Mouse (Mus musculus): ENCODE data around the gene Slc25a22.
A peak's percentile ranks its signal among the peaks of the same experiment; 100 is the strongest.
"Not testable (repeated sequence)": the region's sequence is repeated elsewhere in the genome, so short reads cannot be mapped to it uniquely, and the experiment has no call there.

The Slc25a22 gene

DNA sequence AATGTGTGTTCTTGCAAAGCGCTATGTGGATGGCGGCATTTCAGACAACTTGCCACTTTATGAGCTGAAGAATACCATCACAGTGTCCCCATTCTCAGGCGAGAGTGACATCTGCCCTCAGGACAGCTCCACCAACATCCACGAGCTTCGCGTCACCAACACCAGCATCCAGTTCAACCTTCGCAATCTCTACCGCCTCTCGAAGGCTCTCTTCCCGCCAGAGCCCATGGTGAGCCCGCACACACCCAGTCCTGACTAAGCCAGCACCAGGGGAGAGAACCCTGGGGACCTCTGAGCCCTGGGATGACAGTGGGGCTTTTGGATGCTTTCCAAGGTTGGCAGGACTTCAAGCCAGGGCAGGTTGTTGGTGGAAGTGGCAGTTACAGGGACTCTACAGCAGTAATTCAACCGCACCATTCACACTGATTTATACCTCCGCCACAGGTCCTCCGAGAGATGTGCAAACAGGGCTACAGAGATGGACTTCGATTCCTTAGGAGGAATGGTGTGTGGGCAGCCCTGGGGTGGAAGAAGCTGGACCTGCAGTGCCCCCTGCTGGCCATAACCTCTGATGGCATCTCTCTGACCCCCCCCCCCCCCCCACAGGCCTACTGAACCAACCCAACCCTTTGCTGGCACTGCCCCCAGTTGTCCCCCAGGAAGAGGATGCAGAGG, 20.4 kb upstream of the Slc25a22 start:
- DNase-seq (ENCODE audit: low read depth, low spot score): no peak

DNA sequence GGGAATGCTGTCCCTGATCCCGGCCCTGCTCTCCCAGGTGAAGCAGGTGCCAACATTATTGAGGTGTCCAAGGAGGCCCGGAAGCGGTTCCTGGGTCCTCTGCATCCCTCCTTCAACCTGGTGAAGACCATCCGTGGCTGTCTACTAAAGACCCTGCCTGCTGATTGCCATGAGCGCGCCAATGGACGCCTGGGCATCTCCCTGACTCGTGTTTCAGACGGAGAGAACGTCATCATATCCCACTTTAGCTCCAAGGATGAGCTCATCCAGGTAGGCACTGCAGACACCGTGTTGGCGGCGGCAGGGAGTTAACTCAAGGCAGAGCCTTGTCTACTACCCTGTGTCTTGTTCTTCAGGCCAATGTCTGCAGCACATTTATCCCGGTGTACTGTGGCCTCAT, 19.5 kb upstream of the Slc25a22 start:
- DNase-seq (ENCODE audit: low read depth, low spot score): no peak

DNA sequence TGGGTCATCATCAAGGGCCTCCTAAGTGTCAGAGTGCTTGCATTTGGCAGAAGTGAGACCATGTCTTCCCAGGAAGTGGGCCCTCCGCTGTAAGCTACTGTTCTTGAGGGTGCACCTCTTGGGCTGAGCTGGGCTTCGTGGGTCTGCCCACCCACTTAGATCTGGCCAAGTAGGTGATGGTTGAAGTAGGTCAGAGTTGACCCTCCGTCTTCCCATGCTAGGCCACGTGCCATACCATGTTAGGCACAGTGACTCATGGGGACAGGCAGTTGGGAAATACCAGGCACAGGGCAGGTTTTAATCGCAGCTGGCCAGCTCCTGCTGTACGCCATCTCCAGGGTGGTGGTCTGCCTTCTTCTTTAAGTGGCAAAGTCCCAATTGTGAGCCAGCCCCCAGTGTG, 19.0 kb upstream of the Slc25a22 start:
- DNase-seq (ENCODE audit: low read depth, low spot score): no peak

DNA sequence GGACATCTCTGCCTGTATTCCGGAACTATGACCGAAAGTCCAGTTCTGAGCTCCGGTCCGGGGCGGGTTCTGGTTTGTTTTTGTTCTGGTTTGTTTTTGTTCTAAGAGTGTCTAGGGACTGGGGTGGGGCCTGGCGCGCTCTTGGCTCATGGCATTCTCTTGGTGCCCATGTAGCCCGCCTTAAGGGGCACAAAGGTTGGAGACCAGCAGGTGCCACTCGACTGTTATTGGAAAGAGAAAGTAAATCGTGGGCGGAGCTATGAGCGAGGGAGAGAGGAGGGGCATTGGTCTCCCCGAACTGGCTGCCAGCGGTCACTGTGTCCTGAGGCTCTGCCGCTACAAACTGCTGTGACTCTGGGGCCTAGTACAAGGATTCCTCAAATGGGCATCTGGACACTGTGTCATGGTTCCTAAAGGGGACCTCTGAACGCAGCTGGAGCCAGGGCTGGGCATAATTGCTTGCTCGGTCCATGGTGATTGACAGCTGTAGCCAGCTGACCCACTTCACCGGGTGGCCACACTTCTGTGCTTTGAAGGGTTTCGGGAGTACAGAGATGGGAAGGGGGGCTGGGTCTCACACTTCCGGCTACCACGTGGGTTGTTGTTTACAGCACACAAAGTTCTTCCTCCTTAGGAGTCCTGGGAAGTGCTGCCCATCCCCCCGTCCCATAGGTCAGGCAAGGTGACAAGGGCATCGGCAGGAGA, 18.1 kb upstream of the Slc25a22 start:
- peak; percentile 71 for DNase-seq (ENCODE audit: low read depth, low spot score)

DNA sequence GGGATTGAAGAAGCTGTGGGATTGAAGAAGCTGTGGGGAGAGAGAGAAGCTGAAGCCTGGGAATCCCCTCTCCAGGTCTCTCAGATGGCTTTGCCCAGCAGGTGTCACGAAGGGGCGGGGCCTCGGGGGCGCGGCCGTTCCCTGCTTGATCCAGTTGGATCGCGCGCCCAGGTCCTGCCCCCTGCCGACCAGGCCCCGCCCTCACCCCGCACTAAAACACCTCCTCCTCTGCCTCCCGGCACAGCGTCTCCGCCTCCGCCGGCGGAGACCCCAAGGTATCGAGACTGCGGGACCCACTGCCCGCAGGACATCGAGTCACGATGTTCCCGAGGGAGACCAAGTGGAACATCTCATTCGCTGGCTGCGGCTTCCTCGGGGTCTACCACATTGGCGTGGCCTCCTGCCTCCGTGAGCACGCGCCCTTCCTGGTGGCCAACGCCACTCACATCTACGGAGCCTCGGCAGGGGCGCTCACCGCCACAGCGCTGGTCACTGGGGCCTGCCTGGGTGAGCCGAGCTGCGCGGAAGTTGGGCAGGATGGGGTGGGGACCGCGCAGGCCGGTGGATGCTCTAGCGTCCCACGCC, 17.4 kb upstream of the Slc25a22 start, which contains the start of gene Pnpla2:
TSS of gene Pnpla2 (plus strand) at position 232 of the 585 bp plus-strand sequence.
- DNase-seq (ENCODE audit: low read depth, low spot score): peak; percentile 96

DNA sequence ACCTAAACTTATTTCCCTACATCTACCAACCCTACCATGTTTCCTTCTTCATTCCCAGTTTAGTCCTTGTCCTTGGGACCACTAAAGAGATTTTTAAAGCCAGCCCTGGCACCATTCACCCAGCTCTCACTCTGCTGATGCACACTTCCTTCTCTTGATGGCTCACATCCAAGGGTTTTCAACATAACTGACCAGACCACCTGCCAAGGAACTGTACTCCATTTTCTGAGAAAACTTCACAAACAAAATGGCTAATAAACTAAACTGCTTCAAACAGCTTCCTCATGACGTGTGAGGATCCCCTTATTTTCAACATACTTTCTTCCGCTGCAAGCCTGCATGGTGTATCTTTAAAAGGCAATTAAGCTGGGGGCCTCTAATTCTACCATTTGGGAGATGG, 15.9 kb upstream of the Slc25a22 start:
- DNase-seq (ENCODE audit: low read depth, low spot score): no peak

DNA sequence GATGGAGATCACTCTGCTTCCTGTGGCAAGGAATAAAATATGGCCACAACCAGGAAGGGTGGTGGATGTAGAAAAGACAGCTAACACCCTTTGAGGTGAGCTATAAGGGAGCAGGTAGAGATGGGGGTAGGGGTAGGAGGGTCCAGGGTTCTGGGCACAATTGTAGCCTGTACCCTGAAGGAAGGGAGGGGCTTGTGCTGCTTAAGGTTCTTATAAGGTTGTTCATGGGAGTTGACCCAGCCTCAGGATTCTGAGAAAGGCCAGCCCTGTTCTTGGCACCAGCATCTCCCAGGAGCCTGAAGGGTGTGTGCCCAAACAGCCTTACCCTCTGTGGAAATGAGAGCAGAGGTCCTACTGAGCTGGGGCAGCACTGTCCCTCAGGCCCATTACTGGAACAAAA, 14.2 kb upstream of the Slc25a22 start:
- DNase-seq (ENCODE audit: low read depth, low spot score): peak; percentile 60

DNA sequence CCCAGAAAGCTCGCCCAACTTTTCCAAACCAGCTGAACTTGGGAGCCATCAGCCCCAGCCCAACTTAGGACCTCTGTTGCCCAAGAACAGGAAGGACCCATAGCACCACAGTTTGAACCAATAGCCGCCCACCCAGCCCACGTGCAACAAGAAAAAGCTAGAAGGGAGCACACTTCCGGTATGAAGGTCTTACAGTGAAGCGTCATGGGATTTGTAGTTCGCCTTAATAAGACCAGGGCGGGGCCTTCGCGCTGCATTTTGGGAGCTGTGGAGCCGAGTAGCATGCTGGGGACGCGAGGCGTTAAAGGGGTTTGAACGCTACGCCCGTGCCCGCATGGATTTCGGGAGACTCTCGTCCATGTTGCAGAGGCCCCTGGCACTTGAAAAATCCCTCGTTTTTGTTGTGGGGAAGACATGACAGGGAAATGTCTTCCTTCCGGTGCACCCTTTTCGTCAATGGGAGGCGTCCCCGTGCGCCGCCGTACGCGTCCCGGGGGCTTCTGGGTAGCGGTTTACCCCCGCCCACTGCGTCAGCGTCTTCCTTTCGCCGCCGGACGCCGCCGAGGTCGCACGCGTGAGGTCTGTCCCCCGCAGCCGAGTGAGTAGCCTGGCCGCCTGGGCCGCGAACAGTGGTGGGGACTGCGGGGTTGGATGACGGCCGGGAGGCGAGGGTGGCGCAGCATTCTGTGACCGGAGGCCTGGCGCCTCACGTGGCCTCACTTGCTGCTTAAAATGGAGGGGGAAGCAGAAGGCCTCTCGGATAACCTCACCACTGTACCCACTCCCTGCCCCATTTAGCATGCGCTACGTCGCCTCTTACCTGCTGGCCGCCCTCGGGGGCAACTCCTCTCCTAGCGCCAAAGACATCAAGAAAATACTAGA, 9.7 kb upstream of the Slc25a22 start, which contains the start of gene Rplp2:
TSS of gene Rplp2 (plus strand) at position 261 of the 882 bp plus-strand sequence.
- peak; percentile 99 for DNase-seq (ENCODE audit: low read depth, low spot score)

DNA sequence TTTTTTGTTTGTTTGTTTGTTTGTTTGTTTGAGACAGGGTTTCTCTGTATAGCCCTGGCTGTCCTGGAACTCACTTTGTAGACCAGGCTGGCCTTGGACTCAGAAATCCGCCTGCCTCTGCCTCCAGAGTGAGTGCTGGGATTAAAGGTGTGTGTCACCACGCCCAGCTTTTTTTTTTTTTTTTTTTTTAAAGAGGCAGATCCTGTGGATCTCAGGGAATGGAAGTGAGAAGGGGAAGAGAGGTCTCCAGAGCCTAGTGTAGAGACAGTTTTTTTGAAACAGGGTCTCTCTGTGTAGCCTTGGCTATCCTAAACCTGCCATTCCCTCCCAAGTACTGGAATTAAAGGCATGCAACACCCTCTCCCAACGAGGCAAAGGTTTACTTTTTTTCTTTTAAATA, 8.7 kb upstream of the Slc25a22 start:
- not testable (repeated sequence) for DNase-seq (ENCODE audit: low read depth, low spot score)

DNA sequence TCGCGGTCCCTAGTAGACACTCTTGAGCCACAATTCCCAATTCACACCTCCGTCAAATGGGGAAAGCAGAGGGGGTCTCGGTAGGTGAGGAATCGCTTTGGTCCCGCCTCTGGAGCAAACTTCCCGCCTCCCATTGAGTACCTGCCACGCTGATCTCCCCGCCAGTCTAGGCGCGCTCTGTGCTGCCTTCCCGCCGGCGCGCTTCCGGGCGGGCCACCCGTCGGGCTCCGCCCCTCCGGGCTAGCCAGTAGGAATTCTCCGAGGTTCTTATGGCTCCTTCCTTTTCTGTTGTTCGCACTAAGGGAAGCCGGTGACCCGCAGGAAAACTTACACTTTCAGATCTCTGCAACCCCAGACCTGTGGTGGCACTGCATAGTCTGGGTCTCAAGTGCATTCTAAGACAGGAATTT, 6.1 kb upstream of the Slc25a22 start, which contains the start of gene Pidd1:
TSS of gene Pidd1 (minus strand) at position 198 of the 410 bp plus-strand sequence.
- DNase-seq (ENCODE audit: low read depth, low spot score): peak; percentile 90

DNA sequence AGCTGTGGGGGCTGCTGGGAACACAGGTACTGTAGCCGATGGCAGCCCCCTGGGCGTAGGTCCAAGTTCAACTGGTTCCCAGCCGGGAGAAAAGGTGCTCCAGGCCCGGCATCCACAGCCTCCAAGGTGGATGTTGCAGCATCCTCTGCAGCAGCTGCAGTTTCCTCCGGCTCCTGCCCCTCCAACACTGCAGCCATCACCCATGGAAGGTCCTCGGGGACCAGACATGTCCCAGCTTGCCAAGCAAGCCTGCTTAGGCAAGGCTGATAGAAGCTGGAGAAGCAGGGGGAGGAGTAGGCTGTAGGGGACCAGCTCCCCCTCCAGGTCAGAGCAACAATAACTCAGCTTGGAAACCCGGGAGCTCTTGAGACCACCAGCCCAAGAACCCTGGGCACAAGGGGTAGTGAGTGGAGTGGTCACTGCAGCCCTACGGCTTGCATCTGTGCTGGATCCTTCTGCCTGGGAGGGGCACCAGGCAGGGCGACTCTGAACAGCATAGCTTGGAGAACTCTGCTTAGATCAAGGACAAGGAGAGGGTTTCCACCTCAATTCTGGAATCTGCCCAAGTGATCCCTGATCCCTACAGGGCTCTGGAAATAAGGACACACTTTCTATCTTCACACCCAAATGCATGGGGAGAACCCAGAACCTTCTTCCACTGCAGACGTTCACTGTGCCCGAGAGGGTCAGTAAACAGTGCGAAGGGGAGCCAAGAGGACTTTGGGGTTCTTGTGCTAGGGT, 5.6 kb upstream of the Slc25a22 start:
- peak; percentile 81 for DNase-seq (ENCODE audit: low read depth, low spot score)

DNA sequence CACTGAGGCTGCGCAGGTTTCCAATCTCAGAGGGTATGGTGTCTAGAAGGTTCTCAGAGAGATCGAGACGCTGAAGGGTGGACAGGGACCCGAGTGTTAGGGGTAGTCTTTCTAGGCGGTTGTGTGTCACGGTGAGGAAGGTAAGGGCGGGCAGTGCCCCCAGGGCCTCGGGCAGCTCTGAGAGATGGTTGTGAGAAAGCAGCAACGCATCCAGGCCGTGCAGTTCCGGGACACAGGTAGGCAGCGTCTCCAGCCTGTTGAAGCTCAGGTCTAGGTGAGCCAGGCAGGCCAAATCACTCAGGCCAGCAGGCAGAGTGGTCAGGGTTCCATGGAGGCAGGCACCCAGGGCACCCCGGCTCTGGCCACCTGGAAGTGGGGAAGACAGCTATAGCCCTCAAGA, 4.5 kb upstream of the Slc25a22 start:
- no peak for DNase-seq (ENCODE audit: low read depth, low spot score)

DNA sequence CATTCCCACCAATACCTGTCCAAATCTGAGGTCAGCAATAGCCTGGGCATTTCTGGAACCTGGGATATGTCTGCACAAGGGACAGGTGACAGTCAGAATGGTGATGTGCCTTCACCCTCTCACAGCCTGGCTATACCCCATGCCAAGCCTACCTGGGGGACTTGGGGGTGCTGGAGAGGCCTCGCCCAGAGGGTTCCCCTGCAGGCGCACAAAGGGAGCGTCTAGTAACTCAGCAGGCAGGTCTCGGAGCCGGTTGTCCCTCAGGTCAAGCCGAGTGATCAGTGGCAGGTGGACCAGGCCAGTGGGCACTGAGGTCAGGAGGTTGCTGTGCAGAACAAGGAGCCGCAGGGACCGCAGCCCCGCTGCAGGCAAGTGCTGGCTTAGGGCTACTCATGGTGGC, 3.8 kb upstream of the Slc25a22 start:
- no peak for DNase-seq (ENCODE audit: low read depth, low spot score)

DNA sequence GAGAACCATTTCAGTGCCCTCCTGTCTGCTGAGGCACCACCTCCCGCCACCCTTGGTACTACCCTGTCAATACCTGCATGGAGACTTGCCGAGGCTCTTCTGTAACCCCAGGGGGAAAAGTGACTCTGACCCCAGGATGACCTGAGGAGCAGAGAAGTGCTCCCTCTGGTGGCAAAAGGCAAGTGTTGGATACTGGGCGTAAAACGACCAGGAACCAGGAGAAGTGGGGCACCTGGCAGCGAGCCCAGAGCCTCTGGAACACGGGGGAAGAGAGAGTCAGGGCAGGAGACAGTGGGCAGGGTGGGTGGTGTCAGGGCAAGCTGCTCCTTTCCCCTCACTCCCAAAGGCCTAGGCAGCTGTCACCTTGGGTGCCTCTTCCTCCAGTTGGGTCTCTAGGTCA, 2.9 kb upstream of the Slc25a22 start:
- DNase-seq (ENCODE audit: low read depth, low spot score): peak; percentile 90

DNA sequence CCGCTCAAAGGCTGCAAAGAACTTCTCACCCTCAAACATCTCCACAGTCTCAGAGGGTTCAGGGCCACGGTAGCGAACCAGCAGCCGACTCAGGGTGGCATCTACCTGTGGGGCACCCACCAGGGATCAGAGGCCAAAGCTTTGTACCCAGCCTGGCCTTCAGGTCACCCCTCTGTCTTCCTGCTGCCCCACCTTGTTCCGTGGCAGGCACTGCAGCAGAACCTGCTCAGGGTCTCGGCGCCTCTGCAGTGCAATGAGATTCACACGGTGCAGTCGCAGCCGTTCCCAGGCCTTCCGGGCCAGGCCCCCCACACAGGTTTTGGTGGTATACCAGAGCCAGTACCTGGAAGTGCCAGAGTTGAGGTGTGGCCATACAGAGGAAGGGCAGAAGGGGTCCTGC, 2.1 kb upstream of the Slc25a22 start:
- DNase-seq (ENCODE audit: low read depth, low spot score): no peak

DNA sequence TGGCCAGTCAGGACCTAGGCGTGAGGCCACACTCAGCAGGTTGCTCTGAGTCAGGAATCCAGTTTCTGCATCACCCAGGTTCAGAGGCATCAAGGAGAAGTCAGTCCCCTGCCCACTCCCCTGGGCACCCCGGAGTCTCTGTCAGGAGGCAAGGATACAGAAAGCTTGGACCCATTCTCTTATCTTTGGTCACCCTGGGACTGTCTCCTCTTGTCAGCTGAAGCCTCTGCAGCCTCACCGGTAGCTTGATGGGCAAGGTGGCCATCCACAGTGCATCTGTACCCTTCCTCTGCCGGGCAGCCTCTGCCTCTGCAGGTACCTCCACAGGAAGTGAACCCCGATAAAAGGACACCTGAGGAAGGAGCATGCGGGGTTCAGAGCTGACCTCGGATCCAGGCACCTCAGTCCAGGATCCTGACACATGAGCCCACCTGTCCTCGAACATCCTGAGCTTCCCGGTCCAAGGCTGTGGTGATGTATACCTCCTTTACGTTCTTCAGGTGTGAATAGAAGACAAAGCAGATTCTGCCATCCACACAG, 1.5 kb upstream of the Slc25a22 start:
- DNase-seq (ENCODE audit: low read depth, low spot score): no peak

DNA sequence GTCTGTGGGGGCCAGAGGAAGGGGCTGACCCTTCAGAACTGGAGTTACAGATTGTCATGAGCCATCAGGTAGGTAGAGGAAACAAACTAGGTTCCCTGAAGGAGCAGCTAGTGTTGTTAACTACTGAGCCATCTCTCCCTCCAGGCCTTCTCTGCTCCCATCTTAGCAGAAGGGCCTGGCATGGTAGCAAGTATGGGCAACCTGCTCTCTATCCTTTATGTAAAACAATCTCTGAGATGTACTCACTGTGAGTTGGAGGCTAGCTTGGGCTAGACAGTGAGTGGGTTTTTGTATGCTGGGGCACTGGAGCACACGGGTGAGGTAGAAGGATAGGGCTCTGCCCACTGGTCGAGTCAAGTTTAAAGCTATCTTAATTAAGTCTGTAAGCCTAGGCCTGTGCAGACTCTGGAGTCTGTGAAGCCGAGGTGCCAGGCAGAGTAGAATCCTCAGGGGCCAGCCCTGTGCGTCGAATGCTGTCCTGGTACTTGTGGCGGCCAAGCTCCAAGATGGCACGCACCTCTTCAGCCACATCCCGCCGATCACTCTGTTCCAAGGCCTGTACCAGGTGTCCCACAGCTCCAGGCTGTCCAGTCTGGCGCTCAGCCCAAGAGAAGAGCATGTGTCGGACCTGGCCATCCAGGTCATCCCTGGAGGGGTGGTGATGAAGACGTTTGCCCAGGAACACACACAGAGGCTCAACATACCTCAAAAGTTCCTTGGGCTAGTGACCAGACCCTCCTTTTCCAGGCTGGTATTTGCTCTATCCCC, 693 bp upstream of the Slc25a22 start:
- no peak for DNase-seq (ENCODE audit: low read depth, low spot score)

DNA sequence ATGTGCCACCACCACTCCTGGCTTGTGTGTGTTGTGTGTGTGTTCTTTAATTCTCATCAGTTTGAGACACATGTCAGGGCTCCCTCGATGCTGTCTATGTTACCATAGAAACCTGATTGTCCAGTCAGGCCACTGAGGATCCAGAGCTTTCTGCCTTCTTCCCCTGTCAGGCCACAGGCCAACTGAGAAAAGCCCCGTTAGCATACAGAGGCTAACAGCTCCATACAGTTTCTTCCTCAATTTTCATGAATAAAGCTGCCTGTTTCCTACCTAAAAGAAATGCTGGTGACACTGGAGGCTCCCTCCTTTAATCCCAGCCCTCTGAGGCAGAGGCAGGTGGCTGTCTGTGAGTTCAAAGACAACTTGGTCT, 1.2 kb downstream of the Slc25a22 start:
- DNase-seq (ENCODE audit: low read depth, low spot score): no peak

DNA sequence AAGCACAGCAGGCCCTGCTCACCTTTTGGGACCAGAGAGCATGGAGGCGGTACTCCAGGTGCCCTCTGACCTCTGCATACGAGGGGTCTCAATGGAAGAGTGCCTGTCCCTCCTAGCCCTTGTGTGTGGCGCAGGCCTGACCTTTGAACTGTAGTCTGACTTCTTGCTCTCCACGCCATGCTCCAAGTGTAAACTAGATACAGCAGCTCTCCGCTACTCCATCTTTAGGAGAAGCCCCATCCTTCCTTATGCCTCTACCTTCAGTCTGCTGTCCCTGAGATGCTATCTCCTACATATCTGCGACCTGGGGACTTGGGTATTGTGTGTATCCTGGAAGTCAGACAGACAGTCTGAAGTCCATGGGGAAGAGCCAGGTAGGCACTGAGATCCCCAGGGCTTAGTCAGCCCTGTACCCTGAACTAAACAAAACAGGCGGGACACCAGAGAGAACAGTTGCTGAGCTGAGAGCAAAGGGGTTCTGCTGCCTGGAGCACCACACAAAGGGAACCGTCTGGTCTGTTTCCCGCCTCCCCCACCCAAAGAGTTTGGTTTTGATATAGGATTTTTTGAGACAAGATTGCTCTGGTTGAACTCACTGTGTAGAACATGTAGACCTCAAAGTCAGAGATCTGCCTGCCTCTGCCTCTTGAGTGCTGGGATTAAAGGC, 1.7 kb downstream of the Slc25a22 start:
- no peak for DNase-seq (ENCODE audit: low read depth, low spot score)
